Mouse (Mus musculus): ENCODE results near the gene Chad. TPM values are rescaled to one million over a fixed set of nuclear protein-coding genes. Genes with fewer than 3 reads are reported as not detected.

Chad gene
- polyA plus RNA-seq, 1 experiment from 2014 or later, result 16.1 TPM

GRCm38 (mm10) chr11:94600447-94600846, 35.6 kb downstream of the Chad start:
- Histone ChIP-seq H3K4me3 (replicated peaks; ENCODE audit: low read length) (peak overlapping the region; percentile 49; the same call in 1 of the 2 replicates), H3K27ac (ENCODE audit: low read length) (no peak overlapping the region), H3K9ac (ENCODE audit: low read length) (no peak overlapping the region), H3K9me3 (replicated peaks; ENCODE audit: control insufficient read depth, low read length) (no peaks in the 10 kb centered on the region), H3K27me3 (ENCODE audit: control insufficient read depth, insufficient read depth, low read length) (no peaks in the 10 kb centered on the region), H3K4me2 (ENCODE audit: low read depth, low read length) (peak overlapping the region; percentile 74; the same call in 1 of the 2 replicates), H3K4me1 (ENCODE audit: control insufficient read depth, insufficient read depth, low read length) (peaks cover 6% of the 10 kb centered on the region), H3K36me3 (ENCODE audit: control insufficient read depth, insufficient read depth, low read length) (no peaks in the 10 kb centered on the region)
- ATAC-seq (ENCODE audit: insufficient read depth, low FRiP score), result no peak
- 89% methylated on average over 7 of the region's 7 CpGs for WGBS

- peak; percentile 91 for ATAC-seq (ENCODE audit: insufficient read depth, low FRiP score)
- Histone ChIP-seq H3K9me3 (replicated peaks; ENCODE audit: control insufficient read depth, low read length) (no peaks in the 10 kb centered on the region), H3K4me2 (ENCODE audit: low read depth, low read length) (peak within 1 kb of the TSS; percentile 74), H3K9ac (ENCODE audit: low read length) (peak within 1 kb of the TSS; percentile 75), H3K4me1 (ENCODE audit: control insufficient read depth, insufficient read depth, low read length) (peaks cover 6% of the 10 kb centered on the region), H3K36me3 (ENCODE audit: control insufficient read depth, insufficient read depth, low read length) (no peaks in the 10 kb centered on the region), H3K27me3 (ENCODE audit: control insufficient read depth, insufficient read depth, low read length) (no peaks in the 10 kb centered on the region), H3K27ac (ENCODE audit: low read length) (peak within 1 kb of the TSS; percentile 21), H3K4me3 (replicated peaks; ENCODE audit: low read length) (peak within 1 kb of the TSS; percentile 49)
- whole genome bisulfite sequencing, result 3% methylated on average over 41 of the region's 52 CpGs
Measured at GRCm38 (mm10) chr11:94601321-94602281, 36.8 kb downstream of the Chad start, which contains the start of gene Acsf2. Acsf2 (minus strand) TSS chr11:94601871.

GRCm38 (mm10) chr11:94602356-94602955, 37.6 kb downstream of the Chad start:
- peaks cover 6% of the 10 kb centered on the region for H3K4me1 ChIP-seq (ENCODE audit: control insufficient read depth, insufficient read depth, low read length)
- no peaks in the 10 kb centered on the region for H3K9me3 ChIP-seq (replicated peaks; ENCODE audit: control insufficient read depth, low read length)
- 66% methylated on average over 11 of the region's 11 CpGs for WGBS
- peak overlapping the region; percentile 49; the same call in 1 of the 2 replicates for H3K4me3 ChIP-seq (replicated peaks; ENCODE audit: low read length)
- peak overlapping the region; percentile 75 for H3K9ac ChIP-seq (ENCODE audit: low read length)
- H3K27ac ChIP-seq (ENCODE audit: low read length), result peak overlapping the region; percentile 21; the same call in 1 of the 2 replicates
- H3K27me3 ChIP-seq (ENCODE audit: control insufficient read depth, insufficient read depth, low read length), result no peaks in the 10 kb centered on the region
- no peak for ATAC-seq (ENCODE audit: insufficient read depth, low FRiP score)
- H3K4me2 ChIP-seq (ENCODE audit: low read depth, low read length), result peak overlapping the region; percentile 74
- no peaks in the 10 kb centered on the region for H3K36me3 ChIP-seq (ENCODE audit: control insufficient read depth, insufficient read depth, low read length)

- H3K4me3 ChIP-seq (replicated peaks; ENCODE audit: low read length), result no peak overlapping the region
- H3K9me3 ChIP-seq (replicated peaks; ENCODE audit: control insufficient read depth, low read length), result no peaks in the 10 kb centered on the region
- no peak overlapping the region for H3K9ac ChIP-seq (ENCODE audit: low read length)
- H3K4me1 ChIP-seq (ENCODE audit: control insufficient read depth, insufficient read depth, low read length), result no peaks in the 10 kb centered on the region
- H3K4me2 ChIP-seq (ENCODE audit: low read depth, low read length), result no peak overlapping the region
- no peak for ATAC-seq (ENCODE audit: insufficient read depth, low FRiP score)
- no peaks in the 10 kb centered on the region for H3K27me3 ChIP-seq (ENCODE audit: control insufficient read depth, insufficient read depth, low read length)
- no peak overlapping the region for H3K27ac ChIP-seq (ENCODE audit: low read length)
- H3K36me3 ChIP-seq (ENCODE audit: control insufficient read depth, insufficient read depth, low read length), result no peaks in the 10 kb centered on the region
- WGBS, result 63% methylated on average over 4 of the region's 4 CpGs
Measured at GRCm38 (mm10) chr11:94610744-94611740, 46.2 kb downstream of the Chad start.

DNA sequence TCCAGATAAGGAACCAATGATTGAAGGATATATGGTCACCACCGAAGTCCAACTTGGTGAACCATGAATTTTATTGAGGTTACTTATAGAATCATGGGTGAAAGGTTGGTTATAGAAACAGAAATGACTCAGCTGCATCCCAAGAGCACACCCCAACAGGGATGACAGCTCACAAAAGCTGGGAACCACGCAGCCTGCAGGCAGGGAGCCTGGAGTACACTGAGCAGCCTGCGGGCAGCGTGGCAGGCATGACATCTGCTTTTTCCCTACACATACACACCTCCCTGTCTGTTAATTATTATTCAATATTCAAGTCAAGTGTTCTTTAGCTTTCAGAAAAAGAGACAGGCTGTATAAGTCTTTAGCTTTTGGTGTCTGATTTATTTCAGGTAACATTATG, 49.8 kb downstream of the Chad start:
- Histone ChIP-seq H3K4me2 (ENCODE audit: low read depth, low read length) (no peak overlapping the region), H3K27ac (ENCODE audit: low read length) (no peak overlapping the region), H3K9ac (ENCODE audit: low read length) (no peak overlapping the region), H3K36me3 (ENCODE audit: control insufficient read depth, insufficient read depth, low read length) (no peaks in the 10 kb centered on the region), H3K4me3 (replicated peaks; ENCODE audit: low read length) (no peak overlapping the region), H3K9me3 (replicated peaks; ENCODE audit: control insufficient read depth, low read length) (no peaks in the 10 kb centered on the region), H3K4me1 (ENCODE audit: control insufficient read depth, insufficient read depth, low read length) (no peaks in the 10 kb centered on the region), H3K27me3 (ENCODE audit: control insufficient read depth, insufficient read depth, low read length) (no peaks in the 10 kb centered on the region)
- no peak for ATAC-seq (ENCODE audit: insufficient read depth, low FRiP score)
- WGBS, result 78% methylated on average over 4 of the region's 4 CpGs

DNA sequence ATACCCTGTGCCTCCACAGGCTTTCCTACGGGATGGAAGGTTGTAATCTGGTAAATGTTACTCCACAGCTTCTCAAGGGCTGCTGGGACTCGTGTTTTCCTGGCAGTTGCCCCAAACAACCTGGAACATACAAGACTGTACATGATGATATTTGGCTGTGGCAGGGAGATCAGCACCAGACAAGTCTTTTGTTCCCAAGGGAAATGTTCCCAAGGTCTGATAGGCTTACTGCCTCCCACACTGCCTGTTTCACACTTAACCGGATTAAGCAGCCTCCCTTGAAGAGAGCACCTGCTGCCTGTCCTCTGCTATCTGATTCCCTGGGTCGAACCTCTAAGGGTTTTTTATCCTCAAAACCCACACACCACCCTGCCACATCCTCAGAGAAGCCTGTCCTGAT, 50.6 kb downstream of the Chad start:
- no peaks in the 10 kb centered on the region for H3K9me3 ChIP-seq (replicated peaks; ENCODE audit: control insufficient read depth, low read length)
- no peaks in the 10 kb centered on the region for H3K4me1 ChIP-seq (ENCODE audit: control insufficient read depth, insufficient read depth, low read length)
- 32% methylated on average over 4 of the region's 4 CpGs for WGBS
- ATAC-seq (ENCODE audit: insufficient read depth, low FRiP score), result no peak
- H3K4me2 ChIP-seq (ENCODE audit: low read depth, low read length), result no peak overlapping the region
- H3K27me3 ChIP-seq (ENCODE audit: control insufficient read depth, insufficient read depth, low read length), result no peaks in the 10 kb centered on the region
- H3K36me3 ChIP-seq (ENCODE audit: control insufficient read depth, insufficient read depth, low read length), result no peaks in the 10 kb centered on the region
- no peak overlapping the region for H3K27ac ChIP-seq (ENCODE audit: low read length)
- H3K4me3 ChIP-seq (replicated peaks; ENCODE audit: low read length), result no peak overlapping the region
- H3K9ac ChIP-seq (ENCODE audit: low read length), result no peak overlapping the region

DNA sequence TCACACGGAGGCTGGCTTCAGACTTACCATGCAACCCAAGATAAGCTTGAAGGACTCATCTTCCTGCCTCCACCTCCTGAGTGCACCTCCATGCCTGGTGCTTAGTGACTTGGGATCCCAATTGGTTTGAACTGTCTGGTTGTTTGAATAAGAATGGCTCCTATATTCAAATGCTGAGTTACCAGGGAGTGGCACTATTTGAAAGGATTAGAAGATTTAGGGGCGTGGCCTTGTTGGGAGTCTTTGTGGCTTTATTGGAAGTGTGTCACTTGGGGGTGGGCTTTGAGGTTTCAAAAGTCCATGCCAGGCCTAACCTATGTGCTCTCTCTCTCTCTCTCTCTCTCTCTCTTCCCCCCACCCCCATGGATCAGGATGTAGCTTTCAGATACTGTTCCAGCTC, 52.8 kb downstream of the Chad start:
- no peak overlapping the region for H3K27ac ChIP-seq (ENCODE audit: low read length)
- ATAC-seq (ENCODE audit: insufficient read depth, low FRiP score), result no peak
- no peaks in the 10 kb centered on the region for H3K4me1 ChIP-seq (ENCODE audit: control insufficient read depth, insufficient read depth, low read length)
- no peaks in the 10 kb centered on the region for H3K9me3 ChIP-seq (replicated peaks; ENCODE audit: control insufficient read depth, low read length)
- H3K4me3 ChIP-seq (replicated peaks; ENCODE audit: low read length), result no peak overlapping the region
- no peaks in the 10 kb centered on the region for H3K36me3 ChIP-seq (ENCODE audit: control insufficient read depth, insufficient read depth, low read length)
- no peak overlapping the region for H3K9ac ChIP-seq (ENCODE audit: low read length)
- WGBS, result 85% methylated on average over 2 of the region's 2 CpGs
- no peak overlapping the region for H3K4me2 ChIP-seq (ENCODE audit: low read depth, low read length)
- H3K27me3 ChIP-seq (ENCODE audit: control insufficient read depth, insufficient read depth, low read length), result no peaks in the 10 kb centered on the region

All from stomach, embryonic 16.5 days (tissue).